Mouse (Mus musculus) C2C12 (cell line): Measurements from ENCODE around the gene Stard13. TPM values are rescaled to one million over a fixed set of nuclear protein-coding genes. Genes with fewer than 3 reads are reported as not detected.

Experiments used
- H3K27me3 ChIP-seq: one replicate; pipeline ENCODE4 v1.6.1; 2011; ENCODE audit not compliant: control insufficient read depth, insufficient read depth, insufficient read length
- H3K36me3 ChIP-seq: one replicate; pipeline ENCODE4 v1.6.1; 2011; ENCODE audit not compliant: control insufficient read depth, insufficient read depth
- H3K4me3 ChIP-seq: one replicate; pipeline ENCODE4 v1.5.1; 2011; ENCODE audit warnings: mild to moderate bottlenecking, control low read depth; ENCODE audit not compliant: poor library complexity, insufficient read depth, severe bottlenecking
- H3K79me2 ChIP-seq: one replicate; pipeline ENCODE4 v1.6.1; 2011; ENCODE audit not compliant: control insufficient read depth, insufficient read depth
- H3K79me3 ChIP-seq: one replicate; pipeline ENCODE4 v1.6.1; 2011; ENCODE audit warnings: low read depth, control low read depth
- H3ac ChIP-seq: one replicate; pipeline ENCODE3; 2011; ENCODE audit warnings: low read depth; ENCODE audit not compliant: control insufficient read depth, insufficient read length
- CEBPB ChIP-seq: IDR thresholded peaks from one replicate; pipeline ENCODE4 v1.6.1; 2011; ENCODE audit warnings: low read depth, mild to moderate bottlenecking, control low read depth, moderate library complexity
- CTCF ChIP-seq: IDR thresholded peaks from one replicate; pipeline ENCODE4 v1.5.1; 2011; ENCODE audit not compliant: control insufficient read depth, insufficient read depth, insufficient read length
- FOSL1 ChIP-seq: IDR thresholded peaks from one replicate; pipeline ENCODE4 v1.8.0; 2011; ENCODE audit warnings: mild to moderate bottlenecking, low read length; ENCODE audit not compliant: poor library complexity, insufficient read depth, severe bottlenecking
- MAX ChIP-seq: IDR thresholded peaks from one replicate; pipeline ENCODE4 v1.6.1; 2011; ENCODE audit warnings: mild to moderate bottlenecking, control low read depth
- MYOD1 ChIP-seq: IDR thresholded peaks from one replicate; pipeline ENCODE4 v1.6.1; 2011; ENCODE audit warnings: low read depth; ENCODE audit not compliant: control insufficient read depth, insufficient read length
- MYOG ChIP-seq: IDR thresholded peaks from one replicate; pipeline ENCODE4 v1.6.1; 2011; ENCODE audit not compliant: control insufficient read depth, insufficient read length; ENCODE audit errors: extremely low read depth
- USF1 ChIP-seq: IDR thresholded peaks from one replicate; pipeline ENCODE4 v1.6.1; 2011; ENCODE audit warnings: low read depth, mild to moderate bottlenecking, control low read depth, moderate library complexity
- polyA plus RNA-seq: library from polyadenylated mRNA; unstranded; fragments of >200 nt; fragmentation: generic; extraction: Trizol; gene quantifications from one replicate; pipeline ENCODE4 v1.2.1, GENCODE M21; 2012; ENCODE audit warnings: missing spikeins

Stard13 gene
- polyA plus RNA-seq, 1 experiment, result 6.6 TPM

GRCm38 (mm10) chr5:151232576-151233299 is 898 bp downstream of the Stard13 start:
- Histone ChIP-seq H3ac (no peak overlapping the region), H3K36me3 (no peaks in the 10 kb centered on the region), H3K79me3 (no peaks in the 10 kb centered on the region), H3K79me2 (no peaks in the 10 kb centered on the region), H3K27me3 (no peaks in the 10 kb centered on the region), H3K4me3 (peak overlapping the region; percentile 39)
- no peak for TF ChIP-seq MYOD1
- no peak for TF ChIP-seq USF1

- TF ChIP-seq FOSL1 (no peak), MAX (no peak), CTCF (no peak), CEBPB (no peak), MYOD1 (no peak), MYOG (no peak), USF1 (no peak)
- no peaks in the 10 kb centered on the region for H3K79me3 ChIP-seq
- no peaks in the 10 kb centered on the region for H3K79me2 ChIP-seq
- H3K27me3 ChIP-seq, result no peaks in the 10 kb centered on the region
- H3ac ChIP-seq, result no peak overlapping the region
- H3K36me3 ChIP-seq, result no peaks in the 10 kb centered on the region
- H3K4me3 ChIP-seq, result no peak overlapping the region
These were observed 1.8 kb downstream of the Stard13 start for GRCm38 (mm10) chr5:151231861-151232260.

GRCm38 (mm10) chr5:151231411-151231810 is 2.2 kb downstream of the Stard13 start:
- H3K27me3 ChIP-seq, result no peaks in the 10 kb centered on the region
- no peaks in the 10 kb centered on the region for H3K79me2 ChIP-seq
- H3K79me3 ChIP-seq, result no peaks in the 10 kb centered on the region
- no peak overlapping the region for H3K4me3 ChIP-seq
- TF ChIP-seq FOSL1 (no peak), CTCF (no peak)
- H3K36me3 ChIP-seq, result no peaks in the 10 kb centered on the region
- no peak overlapping the region for H3ac ChIP-seq

GRCm38 (mm10) chr5:151230427-151230826 is 3.2 kb downstream of the Stard13 start:
- TF ChIP-seq FOSL1 (no peak), USF1 (no peak), CEBPB (no peak), MYOD1 (no peak), CTCF (no peak), MYOG (no peak), MAX (no peak)
- H3K79me3 ChIP-seq, result no peaks in the 10 kb centered on the region
- H3ac ChIP-seq, result no peak overlapping the region
- no peaks in the 10 kb centered on the region for H3K36me3 ChIP-seq
- H3K27me3 ChIP-seq, result no peaks in the 10 kb centered on the region
- H3K79me2 ChIP-seq, result no peaks in the 10 kb centered on the region
- H3K4me3 ChIP-seq, result no peak overlapping the region

GRCm38 (mm10) chr5:151228367-151229005 is 5.2 kb downstream of the Stard13 start:
- Histone ChIP-seq H3K36me3 (no peaks in the 10 kb centered on the region), H3K4me3 (no peak overlapping the region), H3ac (no peak overlapping the region), H3K79me3 (no peaks in the 10 kb centered on the region), H3K27me3 (no peaks in the 10 kb centered on the region), H3K79me2 (no peaks in the 10 kb centered on the region)
- no peak for TF ChIP-seq FOSL1
- TF ChIP-seq MYOD1, result no peak
- TF ChIP-seq USF1, result peak; percentile 28

GRCm38 (mm10) chr5:151223696-151224366 is 9.8 kb downstream of the Stard13 start:
- Histone ChIP-seq H3K36me3 (no peaks in the 10 kb centered on the region), H3K79me3 (no peaks in the 10 kb centered on the region), H3K79me2 (no peaks in the 10 kb centered on the region), H3K4me3 (no peak overlapping the region), H3ac (no peak overlapping the region), H3K27me3 (no peaks in the 10 kb centered on the region)
- TF ChIP-seq CTCF (no peak), MYOD1 (no peak), MAX (no peak), FOSL1 (no peak), MYOG (no peak), USF1 (no peak), CEBPB (no peak)
